Mouse (Mus musculus): ENCODE results near the gene Nckipsd.

- TF ChIP-seq GATA1 (IDR thresholded peaks at IDR 0.05; ENCODE audit: borderline replicate concordance, low read length) (no peak), FLI1 (IDR thresholded peaks at IDR 0.05; ENCODE audit: low read length) (no peak)
These were observed 25.2 kb upstream of the Nckipsd start for GRCm38 (mm10) chr9:108782836-108783547.

All from megakaryocyte, embryonic 14.5 days (primary cell).